Mouse (Mus musculus): Measurements from ENCODE around the gene Abtb1.

Gene Abtb1

GRCm38 (mm10) chr6:88855636-88856035 lies 13.9 kb upstream of the Abtb1 start:
- 27% methylated on average over 5 of the region's 5 CpGs for WGBS

GRCm38 (mm10) chr6:88854509-88854908 lies 12.7 kb upstream of the Abtb1 start:
- 72% methylated on average over 5 of the region's 5 CpGs for WGBS

DNA sequence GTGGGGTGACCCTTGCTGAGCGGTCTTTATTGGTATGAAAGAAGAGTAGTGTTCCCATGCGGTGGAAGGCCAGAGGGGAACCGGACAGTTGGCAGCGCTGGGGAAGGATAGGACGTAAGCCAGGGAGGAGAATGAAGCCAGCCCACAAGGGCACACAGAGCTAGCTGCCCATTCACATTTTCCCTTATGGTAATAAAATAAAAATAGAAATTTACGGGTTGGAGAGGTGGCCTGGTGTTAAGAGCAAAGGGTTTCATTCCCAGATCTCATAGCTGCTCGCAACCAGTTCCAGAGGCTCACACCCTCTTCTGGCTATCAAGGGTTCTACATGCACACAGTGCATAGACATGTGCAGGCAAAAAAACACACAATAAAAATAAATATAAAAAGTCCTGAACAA lies 8.2 kb upstream of the Abtb1 start:
- 82% methylated on average over 7 of the region's 7 CpGs for WGBS

DNA sequence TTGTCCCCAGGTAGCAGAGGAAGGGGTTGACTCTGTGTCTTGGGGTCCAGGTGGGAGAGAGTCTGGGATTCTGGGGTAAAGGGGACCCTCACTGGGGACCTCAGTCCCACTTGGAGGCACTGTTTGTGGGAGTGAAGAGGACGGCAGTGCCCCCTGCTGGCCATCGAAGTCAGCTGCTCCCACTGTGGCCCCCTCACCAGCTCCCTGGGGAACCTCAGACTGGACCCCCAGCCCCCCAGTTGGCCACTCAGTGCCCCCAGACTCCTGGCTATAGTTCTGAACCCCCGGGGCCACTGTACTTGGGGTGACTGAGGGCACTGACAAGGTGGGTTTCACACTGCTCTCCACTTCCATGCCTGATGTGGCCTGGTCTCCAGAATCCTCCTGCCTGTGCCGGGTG lies 7.5 kb upstream of the Abtb1 start:
- WGBS: 47% methylated on average over 4 of the region's 4 CpGs

DNA sequence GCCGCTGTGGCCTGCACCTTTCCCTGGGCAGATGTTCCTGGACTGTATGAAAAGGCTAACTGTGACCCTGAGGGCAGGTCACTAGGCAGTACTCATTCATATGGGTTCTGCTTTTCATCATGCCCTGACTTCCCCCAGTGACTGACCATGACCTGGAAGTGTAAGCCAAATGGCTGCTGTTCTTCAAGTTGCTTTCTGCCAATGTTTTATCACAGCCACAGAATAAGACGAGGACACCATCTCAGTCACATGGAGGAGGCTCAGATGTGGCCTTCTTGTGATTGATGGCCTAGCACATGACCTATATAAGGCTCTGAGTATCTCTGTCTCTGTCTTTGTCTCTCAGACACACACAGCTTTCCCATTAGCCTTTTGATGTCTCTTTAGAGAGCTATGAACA lies 5.8 kb upstream of the Abtb1 start:
- 76% methylated on average over 2 of the region's 2 CpGs for WGBS

DNA sequence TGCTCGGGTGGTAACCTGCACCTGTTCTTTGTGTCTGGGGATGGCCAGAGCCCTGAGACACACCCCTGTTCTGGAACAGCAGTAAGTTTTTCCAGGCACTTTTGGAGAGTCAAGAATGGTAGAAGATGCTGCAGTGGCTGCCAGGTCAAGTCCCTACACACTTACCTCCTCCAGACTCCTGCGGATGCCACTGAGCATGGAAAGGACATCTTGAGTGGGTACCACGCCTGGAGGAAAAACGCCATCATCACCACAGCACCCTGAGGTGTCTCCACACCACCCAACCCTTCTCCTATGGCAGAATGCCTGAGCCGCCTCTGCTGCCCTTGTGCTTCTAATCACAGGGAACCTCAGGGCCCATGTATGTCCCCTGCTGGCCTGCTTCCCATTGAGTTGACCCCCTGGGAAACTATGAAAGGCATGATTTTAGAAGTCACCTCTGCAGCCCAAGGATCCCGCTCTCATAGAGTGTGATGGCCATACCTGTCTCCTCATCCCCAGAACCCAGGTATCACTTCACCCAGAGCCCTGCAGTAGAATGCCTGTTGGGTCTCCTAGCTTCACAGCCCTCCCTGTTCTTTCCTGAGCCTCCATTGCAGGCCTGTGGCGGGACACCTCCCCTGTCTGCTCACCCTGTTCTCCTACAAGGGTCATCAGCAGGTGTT lies 3.2 kb upstream of the Abtb1 start:
- 78% methylated on average over 7 of the region's 7 CpGs for WGBS

- WGBS: 79% methylated on average over 9 of the region's 9 CpGs
Observed at GRCm38 (mm10) chr6:88843781-88844725, 2.3 kb upstream of the Abtb1 start.

- whole genome bisulfite sequencing: 71% methylated on average over 7 of the region's 7 CpGs
Observed at GRCm38 (mm10) chr6:88843241-88843640, 1.5 kb upstream of the Abtb1 start.

DNA sequence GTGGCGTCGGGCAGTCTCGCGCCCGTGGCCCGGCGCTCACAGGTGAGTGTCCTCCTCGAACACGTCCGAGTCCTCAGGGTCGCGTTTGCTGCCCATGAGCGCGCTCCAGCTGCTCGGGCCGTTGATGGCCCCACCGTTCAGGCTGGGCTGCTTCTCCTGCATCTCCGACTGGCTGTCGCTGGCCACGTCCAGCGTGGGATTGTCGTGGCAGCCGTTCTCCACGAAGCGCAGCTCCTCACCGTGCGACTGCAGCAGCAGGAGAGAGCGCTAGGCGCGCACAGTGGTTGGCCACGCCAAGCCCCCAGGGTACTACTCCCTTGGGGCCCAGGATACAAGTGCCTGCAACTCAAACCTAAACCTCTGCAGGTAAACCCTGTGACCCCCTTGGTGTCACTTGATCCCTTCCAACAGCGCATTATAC lies 957 bp upstream of the Abtb1 start:
- 2% methylated on average over 32 of the region's 32 CpGs for WGBS

DNA sequence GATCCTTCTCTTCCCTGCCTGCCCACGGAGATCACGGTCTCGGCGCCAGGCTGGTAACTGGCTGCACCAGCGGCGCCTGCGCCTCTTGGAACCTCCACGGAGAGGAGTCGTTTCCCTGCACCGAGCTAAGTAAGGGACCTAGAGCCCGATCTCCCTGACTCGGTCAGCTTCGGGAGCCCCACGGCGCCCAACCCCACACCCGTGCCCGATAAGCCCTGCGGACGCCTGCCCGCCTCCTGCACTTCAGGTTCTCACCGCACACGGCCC lies 337 bp downstream of the Abtb1 start:
- WGBS: under 1% methylated on average over 22 of the region's 22 CpGs

DNA sequence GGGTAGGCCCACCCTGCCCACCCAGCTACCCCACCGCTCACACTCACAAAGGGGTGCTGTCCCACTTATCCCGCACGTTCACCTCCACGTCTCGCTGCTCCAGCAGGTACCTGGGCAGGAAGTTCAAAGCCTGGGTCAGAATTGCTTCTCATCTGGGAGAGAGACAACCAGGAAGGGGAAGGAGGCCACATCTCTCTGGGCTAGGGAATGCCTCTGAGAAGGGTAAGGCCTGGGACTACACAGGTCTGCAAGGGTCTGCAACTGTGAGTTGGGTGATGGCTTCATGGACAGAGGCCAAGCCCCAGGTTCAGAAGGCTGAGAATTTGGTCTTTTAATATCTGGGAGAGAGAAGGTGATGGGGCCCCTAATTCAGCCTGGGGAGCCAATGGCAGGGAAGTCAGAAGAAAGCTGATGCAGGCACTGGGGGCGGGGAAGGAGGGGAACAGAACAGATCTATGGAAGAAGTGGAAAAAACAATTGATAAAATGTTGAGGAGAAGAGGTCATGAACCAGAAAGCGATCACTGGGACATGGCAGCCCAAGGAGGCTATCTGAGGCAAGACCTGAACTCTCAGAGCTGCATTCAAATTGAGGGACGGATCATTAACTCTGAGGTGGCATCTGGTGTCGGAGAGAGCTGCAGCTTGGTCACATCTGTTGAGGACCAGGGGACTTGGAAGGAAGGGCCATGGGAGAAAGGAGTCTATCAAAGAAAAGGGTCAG lies 832 bp downstream of the Abtb1 start:
- WGBS: 53% methylated on average over 9 of the region's 9 CpGs

GRCm38 (mm10) chr6:88840211-88840610 lies 1.6 kb downstream of the Abtb1 start:
- 74% methylated on average over 3 of the region's 3 CpGs for WGBS

DNA sequence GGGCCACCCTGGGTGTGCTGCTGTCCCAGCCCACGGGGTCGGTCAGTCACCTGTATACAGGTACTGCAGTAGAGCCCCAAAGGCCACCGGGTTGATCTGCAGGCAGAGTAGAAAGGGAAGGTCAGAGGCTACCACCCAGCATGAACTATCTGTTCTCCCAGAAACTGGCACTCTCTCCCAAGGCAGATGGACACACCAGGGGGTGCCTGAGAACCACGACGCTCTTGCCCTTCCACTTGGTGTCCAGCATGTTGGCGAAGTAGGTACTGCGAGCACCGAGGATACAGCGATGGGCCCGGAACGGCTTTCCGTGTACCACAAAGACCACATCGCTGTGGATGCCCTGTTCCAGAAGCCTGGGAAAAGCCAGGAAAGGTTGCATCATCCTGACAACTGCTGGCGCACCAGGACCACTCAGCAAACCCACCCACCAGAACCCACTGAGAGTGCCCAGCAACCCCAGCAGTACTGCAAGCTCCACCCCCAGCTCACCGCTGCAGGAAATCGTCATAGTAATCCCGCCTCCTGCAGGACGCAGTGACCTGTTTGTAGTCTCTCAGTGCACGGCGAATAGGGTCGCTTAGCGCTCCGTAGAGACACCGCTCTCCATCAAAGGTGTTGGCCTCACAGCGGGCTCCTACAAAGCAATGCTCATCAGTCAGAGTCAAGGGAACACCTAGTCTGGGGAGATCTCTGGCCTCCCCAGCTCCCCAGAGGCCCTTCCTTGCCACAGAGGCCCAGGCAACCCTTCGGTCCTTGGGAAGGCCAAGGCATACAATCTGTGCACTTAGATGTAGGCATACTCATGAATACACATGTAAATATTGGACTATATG lies 2.4 kb downstream of the Abtb1 start:
- 85% methylated on average over 26 of the region's 26 CpGs for WGBS

GRCm38 (mm10) chr6:88838613-88839012 lies 3.2 kb downstream of the Abtb1 start:
- 93% methylated on average over 10 of the region's 10 CpGs for WGBS

- 92% methylated on average over 12 of the region's 12 CpGs for WGBS
Observed at GRCm38 (mm10) chr6:88837999-88838398, 3.8 kb downstream of the Abtb1 start.

- 82% methylated on average over 28 of the region's 28 CpGs for WGBS
Observed at GRCm38 (mm10) chr6:88836178-88836819, 5.5 kb downstream of the Abtb1 start.

GRCm38 (mm10) chr6:88835047-88835446 lies 6.7 kb downstream of the Abtb1 start:
- 79% methylated on average over 5 of the region's 5 CpGs for WGBS

DNA sequence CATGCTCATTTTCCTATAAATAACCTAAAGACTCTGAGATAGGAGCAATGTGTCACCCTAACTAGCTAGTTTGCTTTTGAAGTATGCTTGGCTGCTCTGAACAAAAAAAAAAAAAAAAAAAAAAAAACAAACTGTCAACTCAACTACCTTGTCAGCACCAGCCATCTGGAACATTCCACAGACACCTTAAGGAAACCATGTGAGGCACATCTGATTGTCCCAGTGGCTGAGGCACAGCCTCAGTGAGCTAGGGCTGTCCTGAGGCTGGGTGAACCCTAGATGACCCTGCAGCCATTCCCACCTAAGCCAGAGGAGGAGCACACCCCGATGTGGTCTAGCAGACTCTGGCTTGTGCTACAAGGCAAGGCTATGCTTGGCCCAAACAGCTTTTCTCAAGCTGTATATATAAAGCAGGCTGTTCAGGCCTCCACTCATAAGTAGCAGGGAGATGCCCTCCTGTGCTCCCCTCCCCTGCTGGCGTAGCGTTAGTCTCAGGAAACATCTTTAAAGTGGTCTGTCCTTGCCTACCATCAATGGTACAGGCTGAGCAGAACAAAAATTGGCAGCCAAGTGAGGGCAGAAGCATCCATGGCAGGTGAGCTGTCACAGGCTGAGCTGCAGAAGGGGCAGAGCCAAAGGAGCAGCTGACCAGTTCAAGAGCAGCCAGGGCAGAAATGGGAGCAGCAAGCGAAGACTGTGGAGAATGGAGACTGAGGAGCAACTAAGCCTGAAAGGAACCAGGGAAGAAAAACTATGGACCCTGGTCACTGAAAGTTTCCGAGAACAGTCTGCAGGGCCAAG lies 8.2 kb downstream of the Abtb1 start:
- 84% methylated on average over 5 of the region's 5 CpGs for WGBS

DNA sequence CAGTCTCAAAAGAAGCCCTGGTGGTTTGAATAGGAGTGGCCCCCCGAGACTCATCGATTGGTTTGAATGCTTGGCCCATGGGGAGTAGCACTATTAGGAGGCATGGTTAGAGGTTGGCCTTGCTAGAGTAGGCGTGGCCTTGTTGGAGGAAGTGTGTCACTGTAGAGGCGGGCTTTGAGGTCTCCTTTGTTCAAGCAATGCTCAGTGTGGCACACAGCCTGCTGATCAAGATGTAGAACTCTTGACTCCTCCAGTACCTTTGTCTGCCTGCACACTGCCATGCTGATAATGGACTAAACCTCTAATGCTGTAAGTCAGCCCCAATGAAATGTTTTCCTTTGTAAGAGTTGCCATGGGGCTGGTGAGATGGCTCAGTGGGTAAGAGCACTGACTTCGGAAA lies 9.1 kb downstream of the Abtb1 start:
- WGBS: 65% methylated on average over 5 of the region's 5 CpGs

GRCm38 (mm10) chr6:88831456-88831855 lies 10.3 kb downstream of the Abtb1 start:
- WGBS: 20% methylated on average over 8 of the region's 8 CpGs
